Mouse (Mus musculus): ENCODE measurements around the gene Zfp433.
"Not testable (repeated sequence)": the region's sequence is repeated elsewhere in the genome, so short reads cannot be mapped to it uniquely, and the experiment has no call there.

The Zfp433 gene

GRCm38 (mm10) chr10:81704531-81705301 lies at the start of gene Zfp433:
TSS of gene Zfp433 (plus strand) at chr10:81704825.
- DNase-seq, result not testable (repeated sequence)

- DNase-seq, result no peak
These were observed 49.4 kb upstream of the Zfp433 start for GRCm38 (mm10) chr10:81655178-81655577.

- DNase-seq, result no peak
These were observed 48.5 kb upstream of the Zfp433 start for GRCm38 (mm10) chr10:81656174-81656573.

GRCm38 (mm10) chr10:81687114-81687513 lies 17.5 kb upstream of the Zfp433 start:
- not testable (repeated sequence) for DNase-seq

- DNase-seq, result not testable (repeated sequence)
These were observed 66.1 kb downstream of the Zfp433 start, which contains the start of gene Gm3055 for GRCm38 (mm10) chr10:81770506-81771403. TSS of gene Gm3055 (minus strand) at chr10:81771161.

- DNase-seq, result not testable (repeated sequence)
These were observed 66.8 kb downstream of the Zfp433 start for GRCm38 (mm10) chr10:81771404-81771777.

Data from embryo, embryonic 11 days (tissue).